Mouse (Mus musculus) embryonic facial prominence, embryonic 10.5 days (tissue): Measurements from ENCODE around the gene Arhgef28. TPM values are rescaled to one million over a fixed set of nuclear protein-coding genes. Genes with fewer than 3 reads are reported as not detected.

Source experiments
- DNase-seq: peaks from one replicate; pipeline ENCODE4 v3.0.0-alpha.2; 2017; ENCODE audit warnings: low spot score
- H3K27ac ChIP-seq: fragments of 300-500 bp; sonication (generic); replicated peaks from 2 replicates; pipeline ENCODE4 v1.5.1; 2016; ENCODE audit warnings: mild to moderate bottlenecking
- H3K27me3 ChIP-seq: fragments of 300-500 bp; sonication (generic); replicated peaks from 2 replicates; pipeline ENCODE4 v1.6.1; 2016; ENCODE audit warnings: low read depth, mild to moderate bottlenecking; ENCODE audit not compliant: poor library complexity, severe bottlenecking
- H3K36me3 ChIP-seq: fragments of 300-500 bp; sonication (generic); replicated peaks from 2 replicates; pipeline ENCODE4 v1.6.1; 2016; ENCODE audit warnings: mild to moderate bottlenecking, moderate library complexity
- H3K4me1 ChIP-seq: fragments of 300-500 bp; sonication (generic); 2 replicates; pipeline ENCODE4 v1.6.1; 2016
- H3K4me3 ChIP-seq: fragments of 300-500 bp; sonication (generic); 2 replicates; pipeline ENCODE4 v1.5.1; 2016; ENCODE audit warnings: mild to moderate bottlenecking, moderate library complexity
- H3K9me3 ChIP-seq: fragments of 300-500 bp; sonication (generic); 2 replicates; pipeline ENCODE4 v1.6.1; 2016; ENCODE audit warnings: mild to moderate bottlenecking
- WGBS: fragments of 180-500 bp; shearing (Covaris S2); methylation state at CpG from one replicate; pipeline ENCODE4 v1.1.7; 2016; 5-methylcytosine and 5-hydroxymethylcytosine counted together
- polyA plus RNA-seq: library from polyadenylated mRNA; unstranded; fragments of >200 nt; fragmentation: Nextera tagmentation; extraction: Ambion mirVana; gene quantifications from 2 replicates; pipeline ENCODE4 v1.2.1, GENCODE M21; 2016

The Arhgef28 gene
- polyA plus RNA-seq, 1 experiment from 2014 or later: 9.6 TPM

GRCm38 (mm10) chr13:97898590-97898989, 307.6 kb downstream of the Arhgef28 start:
- H3K27me3 ChIP-seq: peaks cover 6% of the 10 kb centered on the region; the same call in 1 of the 2 replicates
- WGBS: 59% methylated on average over 2 of the region's 2 CpGs
- no peaks in the 10 kb centered on the region for H3K9me3 ChIP-seq
- H3K36me3 ChIP-seq: no peaks in the 10 kb centered on the region
- no peak overlapping the region for H3K4me3 ChIP-seq
- no peak for DNase-seq
- peaks cover 15% of the 10 kb centered on the region for H3K4me1 ChIP-seq
- H3K27ac ChIP-seq: no peak overlapping the region

- Histone ChIP-seq H3K27me3 (peaks cover 14% of the 10 kb centered on the region; the same call in 1 of the 2 replicates), H3K4me1 (peaks cover 22% of the 10 kb centered on the region), H3K36me3 (no peaks in the 10 kb centered on the region), H3K9me3 (no peaks in the 10 kb centered on the region), H3K27ac (no peak overlapping the region; the same call in 1 of the 2 replicates), H3K4me3 (no peak overlapping the region)
- WGBS: 37% methylated on average over 10 of the region's 10 CpGs
- no peak for DNase-seq
These were observed 313.0 kb downstream of the Arhgef28 start for GRCm38 (mm10) chr13:97893031-97893825.

- Histone ChIP-seq H3K27ac (no peak overlapping the region), H3K27me3 (peaks cover 14% of the 10 kb centered on the region; the same call in 1 of the 2 replicates), H3K9me3 (no peaks in the 10 kb centered on the region), H3K36me3 (no peaks in the 10 kb centered on the region), H3K4me1 (peaks cover 31% of the 10 kb centered on the region), H3K4me3 (no peak overlapping the region)
- 58% methylated on average over 15 of the region's 15 CpGs for WGBS
- DNase-seq: no peak
These were observed 314.0 kb downstream of the Arhgef28 start for GRCm38 (mm10) chr13:97892089-97892884.

GRCm38 (mm10) chr13:97888046-97888445, 318.2 kb downstream of the Arhgef28 start:
- DNase-seq: no peak
- H3K27ac ChIP-seq: no peak overlapping the region
- WGBS: 49% methylated on average over 6 of the region's 6 CpGs
- no peaks in the 10 kb centered on the region for H3K9me3 ChIP-seq
- H3K36me3 ChIP-seq: no peaks in the 10 kb centered on the region
- no peak overlapping the region for H3K4me3 ChIP-seq
- H3K27me3 ChIP-seq: peaks cover 13% of the 10 kb centered on the region; the same call in 1 of the 2 replicates
- H3K4me1 ChIP-seq: peaks cover 41% of the 10 kb centered on the region

GRCm38 (mm10) chr13:97887558-97887957, 318.7 kb downstream of the Arhgef28 start:
- Histone ChIP-seq H3K4me3 (no peak overlapping the region), H3K27me3 (peaks cover 13% of the 10 kb centered on the region; the same call in 1 of the 2 replicates), H3K27ac (0 out of 2 replicates have a peak overlapping the region, but pooled peaks have one; percentile 16), H3K36me3 (no peaks in the 10 kb centered on the region), H3K9me3 (no peaks in the 10 kb centered on the region), H3K4me1 (peaks cover 37% of the 10 kb centered on the region)
- 27% methylated on average over 7 of the region's 7 CpGs for WGBS
- DNase-seq: no peak

- H3K36me3 ChIP-seq: no peaks in the 10 kb centered on the region
These were observed 322.6 kb downstream of the Arhgef28 start for GRCm38 (mm10) chr13:97883629-97884028.

GRCm38 (mm10) chr13:97876450-97876849, 329.8 kb downstream of the Arhgef28 start:
- WGBS: 84% methylated on average over 4 of the region's 4 CpGs

More at GRCm38 (mm10) chr13:97883629-97884028, 322.6 kb downstream of the Arhgef28 start:
- Histone ChIP-seq H3K27me3 (peaks cover 9% of the 10 kb centered on the region; the same call in 1 of the 2 replicates), H3K27ac (no peak overlapping the region), H3K9me3 (no peaks in the 10 kb centered on the region), H3K4me3 (no peak overlapping the region), H3K4me1 (peaks cover 22% of the 10 kb centered on the region)
- no peak for DNase-seq
- 85% methylated on average over 10 of the region's 10 CpGs for WGBS

GRCm38 (mm10) chr13:97876031-97876430, 330.2 kb downstream of the Arhgef28 start:
- Histone ChIP-seq H3K27me3 (no peaks in the 10 kb centered on the region), H3K36me3 (no peaks in the 10 kb centered on the region), H3K4me1 (peaks cover 17% of the 10 kb centered on the region), H3K27ac (no peak overlapping the region), H3K4me3 (no peak overlapping the region), H3K9me3 (no peaks in the 10 kb centered on the region)
- DNase-seq: no peak
- 88% methylated on average over 6 of the region's 6 CpGs for WGBS

More at GRCm38 (mm10) chr13:97876450-97876849, 329.8 kb downstream of the Arhgef28 start:
- H3K27me3 ChIP-seq: no peaks in the 10 kb centered on the region
- no peaks in the 10 kb centered on the region for H3K36me3 ChIP-seq
- H3K9me3 ChIP-seq: no peaks in the 10 kb centered on the region
- H3K4me3 ChIP-seq: no peak overlapping the region
- no peak for DNase-seq
- H3K4me1 ChIP-seq: peaks cover 17% of the 10 kb centered on the region
- H3K27ac ChIP-seq: no peak overlapping the region

- Histone ChIP-seq H3K27me3 (no peaks in the 10 kb centered on the region), H3K9me3 (no peaks in the 10 kb centered on the region), H3K36me3 (no peaks in the 10 kb centered on the region), H3K4me1 (peaks cover 38% of the 10 kb centered on the region), H3K4me3 (no peak overlapping the region), H3K27ac (no peak overlapping the region; the same call in 1 of the 2 replicates)
- DNase-seq: no peak
- 92% methylated on average over 12 of the region's 12 CpGs for WGBS
These were observed 336.8 kb downstream of the Arhgef28 start for GRCm38 (mm10) chr13:97869428-97869827.

- Histone ChIP-seq H3K36me3 (no peaks in the 10 kb centered on the region), H3K27ac (peak overlapping the region; percentile 65), H3K4me1 (peaks cover 33% of the 10 kb centered on the region), H3K27me3 (no peaks in the 10 kb centered on the region), H3K4me3 (no peak overlapping the region), H3K9me3 (no peaks in the 10 kb centered on the region)
- DNase-seq: peak; percentile 53
- whole genome bisulfite sequencing: 32% methylated on average over 13 of the region's 13 CpGs
These were observed 338.8 kb downstream of the Arhgef28 start for GRCm38 (mm10) chr13:97867322-97867962.

GRCm38 (mm10) chr13:97859071-97859470, 347.2 kb downstream of the Arhgef28 start:
- 0 out of 2 replicates have a peak, but pooled peaks cover 2% of the 10 kb centered on the region for H3K4me1 ChIP-seq
- H3K4me3 ChIP-seq: no peak overlapping the region
- no peaks in the 10 kb centered on the region for H3K9me3 ChIP-seq
- DNase-seq: no peak
- no peak overlapping the region for H3K27ac ChIP-seq
- H3K36me3 ChIP-seq: no peaks in the 10 kb centered on the region
- no peaks in the 10 kb centered on the region for H3K27me3 ChIP-seq
- WGBS: 90% methylated on average over 3 of the region's 3 CpGs

GRCm38 (mm10) chr13:97857860-97858259, 348.4 kb downstream of the Arhgef28 start:
- H3K4me1 ChIP-seq: 0 out of 2 replicates have a peak, but pooled peaks cover 2% of the 10 kb centered on the region
- 86% methylated on average over 6 of the region's 6 CpGs for WGBS
- DNase-seq: no peak

More at GRCm38 (mm10) chr13:97857860-97858259, 348.4 kb downstream of the Arhgef28 start:
- no peak overlapping the region for H3K4me3 ChIP-seq
- H3K27me3 ChIP-seq: no peaks in the 10 kb centered on the region
- no peaks in the 10 kb centered on the region for H3K9me3 ChIP-seq
- no peak overlapping the region for H3K27ac ChIP-seq
- no peaks in the 10 kb centered on the region for H3K36me3 ChIP-seq
